Mouse (Mus musculus): ENCODE measurements at regions not wholly inside any gene's neighbourhood (a gene's known extent, or its start where the extent isn't known, plus 50 kb on each side); places are given as distances from the start of the nearest gene placed in this dataset.
"Not testable (repeated sequence)": the region's sequence is repeated elsewhere in the genome, so short reads cannot be mapped to it uniquely, and the experiment has no call there.

DNA sequence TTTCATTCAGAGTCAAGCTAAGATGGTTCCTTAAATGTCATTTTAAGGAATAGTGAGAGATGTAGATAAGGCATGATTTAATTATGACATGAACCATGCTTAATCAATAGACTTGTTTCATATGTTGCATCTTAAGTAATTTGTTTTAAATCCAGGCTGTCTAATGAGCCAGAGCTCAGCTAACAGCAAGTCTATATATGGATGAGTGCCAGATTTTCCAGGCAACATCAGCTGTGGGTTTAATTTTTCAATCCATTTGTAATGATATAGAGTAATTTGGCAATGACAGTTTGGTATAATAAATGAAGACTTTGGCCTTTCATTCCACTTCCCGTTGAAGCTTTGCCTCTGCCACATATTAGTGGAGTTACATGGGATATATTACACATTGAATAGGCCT, 677.3 kb upstream of the Sorcs1 start:
- no peak for DNase-seq (ENCODE audit: low spot score in 2 of 2)
- intact Hi-C loops (cut with DNase I), result no loop called here

DNA sequence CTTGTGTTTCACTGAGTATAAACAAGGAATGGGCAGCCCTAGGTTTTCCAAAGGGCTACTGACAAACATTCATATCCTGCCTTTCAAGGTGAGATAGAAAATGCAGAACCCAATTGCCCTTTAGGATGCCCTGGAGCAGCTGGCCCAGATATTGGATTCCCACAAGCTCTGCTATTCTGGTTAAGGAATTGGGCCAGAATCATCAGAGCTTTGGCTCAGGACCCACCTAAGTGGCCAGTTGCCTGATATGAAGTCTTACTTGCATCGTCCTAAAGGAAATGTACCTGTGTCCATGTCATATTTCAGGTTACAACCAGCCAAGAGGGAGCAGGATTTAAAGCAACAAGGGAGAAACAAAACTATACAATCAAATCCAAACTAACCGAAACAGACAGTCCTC, 662.0 kb upstream of the Sorcs1 start:
- no peak for DNase-seq (ENCODE audit: low spot score in 2 of 2)
- intact Hi-C loops (cut with DNase I), result no loop called here

DNA sequence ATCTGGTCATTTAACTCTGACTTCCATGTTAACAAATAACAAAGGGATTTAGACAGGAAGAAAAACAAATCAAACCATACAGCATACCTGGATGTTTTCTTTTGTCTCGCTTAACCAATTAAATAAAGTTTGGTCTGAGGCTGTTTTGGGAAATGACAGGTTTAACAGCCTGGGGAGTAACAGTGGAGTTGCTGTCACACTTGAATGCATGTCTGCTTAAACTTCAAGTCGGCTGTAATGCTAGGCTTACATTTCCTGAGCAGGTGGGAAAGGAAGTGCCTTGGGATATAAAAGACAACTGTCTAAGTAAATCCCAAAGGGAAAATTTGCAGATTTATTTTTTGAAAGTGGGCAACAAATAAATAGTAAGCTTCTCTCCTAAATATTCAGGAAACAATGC, 651.6 kb upstream of the Sorcs1 start:
- intact Hi-C loops (cut with DNase I), result no loop called here

DNA sequence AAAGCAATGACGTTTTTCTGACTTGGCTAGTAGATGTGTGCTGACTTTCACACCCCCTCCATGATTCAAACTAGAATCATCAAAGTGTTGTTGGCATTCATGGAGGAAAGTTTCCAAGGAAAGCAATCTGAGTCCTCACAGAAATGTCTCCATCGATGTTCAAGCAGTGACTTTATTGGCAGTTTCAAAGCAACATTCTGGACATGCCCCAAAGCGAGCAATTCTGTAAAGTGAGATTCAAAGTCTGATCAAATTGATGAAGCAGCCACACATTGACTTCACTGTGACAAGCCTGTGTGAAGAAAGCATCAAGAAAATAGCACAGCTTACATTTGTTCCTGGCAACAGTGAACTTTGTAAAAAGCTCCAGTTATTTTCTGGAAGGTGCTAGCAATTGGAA, 625.3 kb upstream of the Sorcs1 start:
- peak in 1 of 2 experiments; percentile 42 for DNase-seq (ENCODE audit: low spot score in 2 of 2)
- intact Hi-C loops (cut with DNase I), result no loop called here

More for the DNA sequence above, 651.6 kb upstream of the Sorcs1 start:
- no peak for DNase-seq (ENCODE audit: low spot score in 2 of 2)

DNA sequence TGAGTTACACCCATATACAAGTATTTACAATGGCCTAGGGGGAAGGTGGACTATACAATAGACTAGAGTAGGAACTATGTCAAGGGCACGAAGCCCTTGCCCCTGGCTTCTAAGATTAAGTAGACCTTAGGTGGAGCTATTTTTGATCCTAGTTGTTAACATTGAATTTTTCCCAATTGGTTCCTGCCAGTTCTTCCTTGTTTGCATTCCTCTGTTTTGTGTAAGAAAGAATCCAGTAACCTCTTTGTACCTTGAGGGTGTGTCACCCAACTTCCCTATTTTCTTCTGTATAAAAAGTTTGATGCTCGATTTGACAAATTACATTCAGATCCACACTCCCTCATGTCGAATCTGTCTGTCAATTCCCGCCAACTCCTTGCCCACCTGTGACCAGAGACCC, 618.2 kb upstream of the Sorcs1 start:
- DNase-seq (ENCODE audit: low spot score in 2 of 2), result not testable (repeated sequence)

DNA sequence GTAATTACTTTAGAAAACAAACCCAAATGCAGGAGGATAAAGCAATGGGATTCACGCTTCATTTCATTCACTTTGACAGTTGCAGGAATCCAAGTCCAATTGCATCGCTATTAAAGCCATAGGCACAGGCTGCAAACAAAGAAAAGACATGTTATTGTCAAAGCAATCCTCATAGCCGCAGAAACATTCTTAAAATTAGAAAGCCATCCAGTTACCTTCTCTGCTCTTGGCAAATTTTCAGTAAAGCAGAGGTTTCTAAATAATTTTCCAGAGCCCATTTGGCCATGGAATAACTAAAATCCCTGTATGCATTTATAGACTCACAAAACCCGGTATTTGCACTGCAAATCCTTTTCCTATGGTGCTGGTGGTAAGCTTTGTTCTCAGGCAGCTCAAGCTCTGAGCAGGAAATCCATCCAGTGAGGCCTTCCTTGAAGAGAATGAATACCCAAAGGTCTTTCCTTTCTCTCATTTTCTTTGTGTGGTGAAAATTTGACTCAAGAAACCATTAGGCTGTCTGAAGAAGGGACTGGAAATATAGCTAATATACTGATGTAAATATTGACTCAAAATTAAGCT, 590.6 kb upstream of the Sorcs1 start:
- intact Hi-C loops (cut with DNase I), result no loop called here
- no peak for DNase-seq (ENCODE audit: low spot score in 2 of 2)

More for the DNA sequence above, 618.2 kb upstream of the Sorcs1 start:
- intact Hi-C loops (cut with DNase I), result not testable (repeated sequence)

DNA sequence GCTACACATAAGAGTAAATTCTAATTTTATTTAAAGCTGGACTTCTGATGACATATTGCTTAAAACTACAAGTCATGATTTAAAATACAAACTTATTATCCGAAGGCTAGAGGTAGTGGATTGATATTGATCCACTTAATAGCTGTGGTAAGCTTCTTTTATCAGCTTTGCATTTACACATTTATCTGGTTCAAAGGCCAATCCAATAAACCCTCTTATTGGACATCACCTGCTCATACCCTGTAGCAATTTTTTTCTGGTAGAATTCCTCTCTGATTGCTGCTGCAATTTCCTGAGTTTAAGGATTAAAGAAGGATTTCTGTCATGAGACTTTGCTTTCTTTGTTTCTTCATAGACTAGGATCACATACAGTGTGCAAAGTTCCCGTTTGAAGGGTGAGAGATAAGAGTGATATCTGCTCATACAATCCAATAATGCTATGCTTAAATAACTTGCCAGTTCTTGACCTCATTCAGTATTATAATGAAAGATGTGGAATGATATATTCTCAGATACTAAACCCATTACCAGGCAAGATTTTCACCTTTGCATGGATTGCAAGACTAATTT, 561.9 kb upstream of the Sorcs1 start:
- no peak for DNase-seq (ENCODE audit: low spot score in 2 of 2)

DNA sequence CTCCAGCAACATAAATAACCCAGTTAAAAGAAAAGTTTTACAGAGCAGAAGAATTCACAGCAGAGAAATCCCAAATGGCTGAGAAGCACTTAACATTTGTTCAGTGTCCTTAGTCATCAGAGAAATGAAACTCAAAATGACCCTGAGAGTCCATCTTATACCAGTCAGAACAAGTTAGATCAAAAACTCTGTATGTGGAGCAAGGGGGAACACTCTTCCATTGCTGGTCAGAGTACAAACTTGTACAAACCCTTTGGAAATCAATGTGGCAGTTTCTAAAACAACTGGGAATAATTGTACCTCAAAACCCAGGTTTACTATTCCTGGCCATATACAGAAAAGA, 559.7 kb upstream of the Sorcs1 start:
- DNase-seq (ENCODE audit: low spot score in 2 of 2), result no peak
- intact Hi-C loops (cut with DNase I), result no loop called here

More for the DNA sequence above, 561.9 kb upstream of the Sorcs1 start:
- intact Hi-C loops (cut with DNase I), result no loop called here

DNA sequence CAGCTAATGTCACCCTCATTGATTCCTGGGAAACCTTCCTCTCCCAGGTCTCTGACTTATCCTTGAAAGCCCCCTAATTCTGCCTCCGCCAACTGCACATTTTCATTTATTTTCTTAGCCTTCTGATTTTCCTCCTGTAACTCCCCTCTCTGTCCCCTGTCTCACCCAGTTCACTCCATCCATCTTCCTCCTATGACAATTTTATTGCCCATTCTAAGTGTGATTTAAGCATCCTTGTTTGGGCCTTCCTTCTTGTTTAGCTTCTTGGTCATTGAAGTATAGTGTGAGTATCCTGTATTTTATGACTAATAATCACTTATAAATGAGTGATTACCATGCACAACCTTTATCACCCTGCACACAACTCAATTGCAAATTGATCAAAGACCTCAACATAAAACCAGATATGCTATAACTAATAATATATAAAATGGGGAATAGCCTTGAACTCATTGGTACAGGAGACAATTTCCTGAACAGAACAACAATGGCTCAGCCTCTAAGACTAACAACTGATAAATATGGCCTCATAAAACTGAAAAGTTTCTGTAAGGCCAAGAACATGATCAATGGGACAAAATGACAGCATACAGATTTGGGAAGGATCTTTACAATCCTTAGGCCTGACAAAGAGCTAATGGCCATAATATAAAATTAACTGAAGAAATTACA, 559.2 kb upstream of the Sorcs1 start:
- DNase-seq (ENCODE audit: low spot score in 2 of 2), result no peak
- intact Hi-C loops (cut with DNase I), result no loop called here

DNA sequence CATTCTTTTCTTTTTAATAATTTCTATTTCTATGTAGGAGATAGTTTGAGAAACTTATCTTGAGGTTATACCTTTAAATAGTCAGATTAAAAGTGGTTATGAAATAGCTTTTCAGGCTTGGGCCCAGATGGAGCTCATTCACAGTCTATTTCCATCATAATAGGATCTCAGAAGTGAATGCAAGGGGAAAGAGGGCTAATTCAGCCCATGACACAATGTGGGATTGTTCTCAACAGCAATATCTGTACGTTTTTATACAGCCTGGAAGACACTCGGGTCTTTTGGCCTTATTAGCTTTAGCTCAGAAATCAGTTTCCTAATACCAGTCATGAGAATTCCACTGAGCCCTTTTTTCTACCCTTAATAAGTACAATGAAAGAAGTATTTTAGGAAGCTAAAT, 554.1 kb upstream of the Sorcs1 start:
- DNase-seq (ENCODE audit: low spot score in 2 of 2), result no peak
- intact Hi-C loops (cut with DNase I), result no loop called here

DNA sequence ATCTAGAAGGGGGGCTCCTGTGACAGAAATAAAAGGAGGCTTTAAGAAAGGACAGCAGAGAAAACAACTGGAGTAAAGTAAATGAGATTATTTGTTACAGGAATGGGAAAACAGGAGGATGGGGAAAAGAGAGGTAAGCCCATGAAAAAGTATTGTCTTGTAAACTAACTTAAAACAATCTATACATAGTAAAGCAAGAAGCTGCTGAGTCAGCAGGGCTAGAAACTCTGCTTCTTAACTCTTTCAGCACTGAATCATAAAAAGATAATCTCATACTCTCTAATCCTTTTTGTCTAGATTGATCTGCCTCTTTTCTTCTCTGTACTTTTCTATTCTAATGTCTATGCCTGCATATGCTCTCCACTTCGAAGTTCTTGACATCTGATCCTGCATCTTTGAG, 548.5 kb upstream of the Sorcs1 start:
- intact Hi-C loops (cut with DNase I), result no loop called here
- no peak for DNase-seq (ENCODE audit: low spot score in 2 of 2)

DNA sequence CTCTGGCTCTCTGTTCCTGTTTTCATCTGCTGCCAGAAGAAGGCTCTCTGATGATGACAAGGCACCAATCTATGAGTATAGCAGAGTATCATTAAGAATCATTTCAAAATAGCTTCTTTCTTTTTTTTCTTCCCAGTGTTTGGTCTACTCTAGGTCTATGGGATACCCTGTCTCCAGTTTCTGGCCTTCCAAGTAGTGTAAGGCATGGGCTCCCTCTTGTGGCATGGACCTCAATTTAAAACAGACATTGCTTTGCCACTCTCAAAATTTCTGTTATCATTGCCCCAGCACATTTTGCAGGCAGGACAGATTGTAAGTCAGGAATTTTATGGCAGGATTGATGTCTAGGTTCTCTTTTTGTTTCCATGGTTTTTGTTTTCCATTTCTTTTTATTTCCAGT, 522.9 kb upstream of the Sorcs1 start:
- peak; percentile 8 to 16 for DNase-seq (ENCODE audit: low spot score in 2 of 2)
- intact Hi-C loops (cut with DNase I), result loop anchor here (5.0 kb wide), 1 partner anchor 934 kb away; no protein-coding TSS in a partner anchor
